Mouse (Mus musculus) liver, adult 2 months (tissue): ENCODE measurements around the gene Arhgap42. TPM values are rescaled to one million over a fixed set of nuclear protein-coding genes. Genes with fewer than 3 reads are reported as not detected.

Experiments
- DNase-seq: peaks from one replicate; pipeline ENCODE4 v3.0.0-alpha.2; 2011; ENCODE audit warnings: low read depth, low spot score; ENCODE audit errors: extremely low read depth
- H3K27ac ChIP-seq: fragments of 200-500 bp; replicated peaks from 2 replicates; pipeline ENCODE4 v1.5.1; 2012; ENCODE audit warnings: low read depth, mild to moderate bottlenecking, control low read depth, inconsistent platforms, low read length; ENCODE audit not compliant: insufficient read depth
- H3K27me3 ChIP-seq: fragments of 200-500 bp; 2 replicates; pipeline ENCODE4 v1.6.1; 2012; ENCODE audit warnings: mild to moderate bottlenecking, moderate library complexity, low read length, inconsistent platforms; ENCODE audit not compliant: control insufficient read depth, insufficient read depth
- H3K36me3 ChIP-seq: fragments of 200-500 bp; 2 replicates; pipeline ENCODE4 v1.6.1; 2012; ENCODE audit warnings: low read length, inconsistent platforms; ENCODE audit not compliant: control insufficient read depth, insufficient read depth
- H3K4me1 ChIP-seq: fragments of 200-500 bp; 2 replicates; pipeline ENCODE4 v1.6.1; 2011; ENCODE audit warnings: low read length; ENCODE audit not compliant: control insufficient read depth, insufficient read depth
- H3K4me3 ChIP-seq: fragments of 200-500 bp; 2 replicates; pipeline ENCODE4 v1.5.1; 2011; ENCODE audit warnings: low read depth, mild to moderate bottlenecking, control low read depth, low read length, moderate library complexity; ENCODE audit not compliant: insufficient read depth
- H3K79me2 ChIP-seq: fragments of 200-500 bp; 2 replicates; pipeline ENCODE4 v1.6.1; 2012; ENCODE audit warnings: inconsistent platforms, mild to moderate bottlenecking, low read length, moderate library complexity; ENCODE audit not compliant: control insufficient read depth, insufficient read depth
- H3K9ac ChIP-seq: fragments of 200-500 bp; 2 replicates; pipeline ENCODE4 v1.6.1; 2012; ENCODE audit warnings: low read depth, mild to moderate bottlenecking, control low read depth, inconsistent platforms, low read length
- CTCF ChIP-seq: fragments of 200-500 bp; IDR thresholded peaks from 2 replicates; pipeline ENCODE4 v1.5.1; 2011; ENCODE audit warnings: low read depth, low read length, control low read depth
- POLR2A ChIP-seq: fragments of 200-500 bp; IDR thresholded peaks from 2 replicates; pipeline ENCODE4 v1.6.1; 2011; ENCODE audit warnings: low read length, control low read depth; ENCODE audit not compliant: insufficient read depth; ENCODE audit errors: extremely low read depth
- WGBS: fragments of 180-500 bp; shearing (Covaris S2); methylation state at CpG from one replicate; pipeline ENCODE4 v1.1.7; 2018; 5-methylcytosine and 5-hydroxymethylcytosine counted together
- polyA plus RNA-seq: library from polyadenylated mRNA; depleted of rRNA; stranded (reverse); fragments of >200 nt; gene quantifications from 2 replicates; pipeline ENCODE4 v1.2.3, GENCODE M21; 2012
- total RNA-seq: library from RNA; depleted of rRNA; stranded (reverse); fragments of >200 nt; gene quantifications from 2 replicates; pipeline ENCODE4 v1.2.3, GENCODE M21; 2014

Gene Arhgap42
- total and polyA plus RNA-seq, 2 experiments: 21.8 to 28.1 TPM

DNA sequence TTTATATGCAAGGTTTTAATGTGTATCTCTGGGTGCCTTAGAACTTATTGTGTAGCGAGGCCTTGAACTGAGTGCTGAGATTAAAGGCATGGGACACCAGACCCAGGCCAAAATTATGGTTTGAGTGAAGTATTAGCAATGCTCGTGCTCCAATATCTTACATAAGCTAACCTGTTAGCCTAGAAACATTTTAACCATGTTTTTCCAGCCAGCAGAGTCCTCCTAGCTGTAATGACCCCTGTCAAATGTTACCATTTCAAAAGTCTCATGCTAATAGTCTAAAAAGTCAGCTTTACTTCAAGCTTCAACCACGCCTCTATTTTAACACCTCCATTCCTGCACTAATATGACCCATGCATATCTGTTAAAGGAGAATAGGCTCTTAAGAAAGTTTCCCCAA lies 84.3 kb downstream of the Arhgap42 start:
- DNase-seq: peak; percentile 42

DNA sequence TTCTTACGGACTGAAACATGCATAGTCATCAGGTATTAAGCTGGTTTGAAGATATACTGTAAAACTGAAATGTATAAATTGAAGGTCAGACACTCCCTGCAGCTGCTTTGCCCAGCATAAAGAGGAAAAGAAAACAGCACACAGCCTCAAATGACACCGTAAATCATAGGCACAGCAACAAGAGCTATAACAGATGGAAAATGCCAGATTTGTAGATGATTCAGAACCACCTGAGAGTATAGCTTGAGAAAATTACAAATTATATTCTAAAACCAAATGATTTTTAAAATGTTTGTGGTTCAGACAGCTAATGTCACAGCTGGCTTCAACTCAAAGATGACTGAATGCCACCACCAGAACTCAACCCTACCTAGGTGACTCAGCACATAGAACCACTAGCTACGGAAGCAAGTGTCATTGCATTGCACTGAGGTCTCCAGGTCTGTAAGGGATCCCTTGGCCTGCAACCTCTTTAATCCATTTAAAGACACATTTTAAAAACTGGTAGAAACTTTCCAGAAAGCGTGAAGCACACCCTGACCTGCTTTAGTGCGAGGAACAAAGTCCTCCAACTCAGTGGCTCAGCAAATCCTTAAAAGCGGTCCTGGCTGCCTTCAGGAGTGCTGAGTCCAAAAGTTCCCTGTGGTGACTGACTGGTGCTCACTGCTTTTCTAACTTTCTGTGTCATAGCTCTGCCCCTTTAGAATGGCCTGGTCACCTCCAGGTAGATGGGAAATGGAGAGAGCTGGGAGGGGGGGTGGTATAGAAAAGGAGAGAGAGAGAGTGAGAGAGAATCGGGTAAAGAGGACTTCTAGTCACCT lies 94.4 kb downstream of the Arhgap42 start:
- no peak overlapping the region for H3K27ac ChIP-seq
- H3K4me1 ChIP-seq: peaks cover 12% of the 10 kb centered on the region
- no peaks in the 10 kb centered on the region for H3K36me3 ChIP-seq
- 71% methylated on average over 7 of the region's 7 CpGs for WGBS
- no peak for TF ChIP-seq CTCF
- no peak for TF ChIP-seq POLR2A
- DNase-seq: peak; percentile 64
- no peak overlapping the region for H3K9ac ChIP-seq
- H3K4me3 ChIP-seq: no peak overlapping the region
- H3K79me2 ChIP-seq: peaks cover 43% of the 10 kb centered on the region
- H3K27me3 ChIP-seq: no peaks in the 10 kb centered on the region

More for the DNA sequence above, 84.3 kb downstream of the Arhgap42 start:
- Histone ChIP-seq H3K36me3 (peaks cover 18% of the 10 kb centered on the region), H3K9ac (no peak overlapping the region), H3K4me1 (peaks cover 2% of the 10 kb centered on the region; the same call in 1 of the 2 replicates), H3K27me3 (no peaks in the 10 kb centered on the region), H3K79me2 (peaks cover 17% of the 10 kb centered on the region), H3K27ac (no peak overlapping the region), H3K4me3 (no peak overlapping the region)
- TF ChIP-seq POLR2A (no peak), CTCF (no peak)
- 64% methylated on average over 3 of the region's 3 CpGs for WGBS

DNA sequence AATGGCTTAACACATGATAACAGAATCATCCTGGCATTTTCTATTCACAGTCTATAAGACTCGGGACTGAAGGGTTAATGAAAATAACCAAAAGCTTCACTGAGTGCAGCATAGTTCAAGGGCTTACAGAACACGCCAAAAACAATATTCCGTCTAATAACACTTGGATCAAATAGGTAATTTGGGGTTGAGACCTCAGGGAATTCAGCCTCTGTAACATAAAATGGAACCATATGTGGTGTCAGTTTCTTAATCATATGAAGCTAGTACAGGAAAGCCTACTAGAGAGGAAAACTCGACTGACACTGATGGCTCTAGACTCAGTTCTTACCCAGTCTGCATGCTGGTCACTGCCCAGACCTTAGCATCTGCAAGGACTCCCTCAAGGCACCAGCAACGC lies 95.8 kb downstream of the Arhgap42 start:
- Histone ChIP-seq H3K27ac (no peak overlapping the region), H3K27me3 (no peaks in the 10 kb centered on the region), H3K36me3 (no peaks in the 10 kb centered on the region), H3K4me3 (no peak overlapping the region), H3K4me1 (peaks cover 10% of the 10 kb centered on the region), H3K79me2 (peaks cover 45% of the 10 kb centered on the region), H3K9ac (no peak overlapping the region)
- 74% methylated on average over 5 of the region's 5 CpGs for WGBS
- no peak for DNase-seq
- TF ChIP-seq CTCF: no peak
- no peak for TF ChIP-seq POLR2A

DNA sequence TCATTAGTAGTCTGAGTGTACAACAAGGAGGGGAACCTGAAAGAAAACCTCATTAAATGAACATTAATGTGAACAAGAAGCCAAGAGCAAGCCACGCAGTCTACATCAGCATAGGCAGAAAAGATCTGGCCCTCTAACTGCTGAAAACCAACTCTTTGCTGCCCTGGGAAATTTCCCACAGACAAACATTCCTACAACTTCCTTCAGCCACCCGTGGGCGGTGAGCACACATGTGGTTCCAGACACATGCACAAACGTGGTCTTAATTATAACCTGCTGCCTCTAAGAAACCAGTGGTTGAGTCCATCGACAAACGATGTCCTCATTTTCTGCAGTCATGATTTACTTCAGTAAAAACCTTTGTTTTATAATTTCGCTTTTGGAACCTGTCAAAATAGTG lies 96.3 kb downstream of the Arhgap42 start:
- TF ChIP-seq CTCF (no peak), POLR2A (no peak)
- no peaks in the 10 kb centered on the region for H3K36me3 ChIP-seq
- no peak for DNase-seq
- no peaks in the 10 kb centered on the region for H3K27me3 ChIP-seq
- H3K4me3 ChIP-seq: no peak overlapping the region
- H3K79me2 ChIP-seq: peaks cover 48% of the 10 kb centered on the region
- 76% methylated on average over 7 of the region's 7 CpGs for WGBS
- peaks cover 10% of the 10 kb centered on the region for H3K4me1 ChIP-seq
- H3K9ac ChIP-seq: no peak overlapping the region
- no peak overlapping the region for H3K27ac ChIP-seq

DNA sequence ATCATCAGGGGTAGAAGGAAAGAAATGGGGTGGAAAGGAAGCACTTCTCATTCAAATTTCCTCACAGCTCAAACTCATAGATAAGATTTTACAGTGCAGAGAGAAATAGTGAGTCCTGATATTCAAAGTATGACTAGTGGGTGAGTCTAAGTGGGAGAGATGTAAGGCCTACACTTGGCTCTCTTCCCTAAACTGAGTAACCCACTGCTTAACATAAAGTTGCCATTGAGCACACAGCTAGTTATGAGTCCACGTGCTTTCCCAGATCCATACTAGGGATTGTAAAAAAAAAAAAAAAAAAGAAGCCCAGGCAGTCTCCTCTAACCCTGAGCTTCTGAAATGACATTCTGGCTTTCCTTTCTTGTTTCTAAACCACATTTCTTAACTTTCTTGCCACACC lies 96.8 kb downstream of the Arhgap42 start:
- Histone ChIP-seq H3K27ac (no peak overlapping the region), H3K4me1 (peaks cover 13% of the 10 kb centered on the region), H3K4me3 (no peak overlapping the region), H3K27me3 (no peaks in the 10 kb centered on the region), H3K36me3 (no peaks in the 10 kb centered on the region), H3K9ac (no peak overlapping the region), H3K79me2 (peaks cover 48% of the 10 kb centered on the region)
- no peak for DNase-seq
- WGBS: 72% methylated on average over 1 of the region's 1 CpGs
- TF ChIP-seq POLR2A: no peak
- no peak for TF ChIP-seq CTCF
